Mouse (Mus musculus): ENCODE measurements around the gene Cxcl5. TPM values are rescaled to one million over a fixed set of nuclear protein-coding genes. Genes with fewer than 3 reads are reported as not detected.

The Cxcl5 gene
- polyA plus RNA-seq, 1 experiment from 2014 or later, result 0.96 TPM

DNA sequence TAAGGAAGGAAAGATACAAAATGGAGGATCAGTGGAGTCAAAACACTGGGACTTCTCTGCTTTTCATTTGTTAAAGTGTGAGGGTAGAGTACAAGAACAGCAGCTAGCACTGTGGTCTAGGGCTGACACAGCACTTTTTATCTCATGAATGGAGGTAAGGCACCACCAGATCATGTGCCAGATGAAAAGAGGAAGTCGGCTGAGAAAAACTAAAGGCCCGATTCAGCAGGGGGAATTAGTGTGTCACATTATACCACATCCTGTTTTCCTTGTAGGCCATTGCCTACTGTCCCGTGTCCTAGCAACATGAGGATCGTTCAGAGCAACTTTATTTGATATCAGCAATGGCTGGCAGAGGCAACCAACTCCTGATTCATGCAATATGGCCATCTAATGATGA lies 17.1 kb upstream of the Cxcl5 start:
- no peak for ATAC-seq
- H3K4me1 ChIP-seq (replicated peaks; ENCODE audit: control insufficient read depth, insufficient read depth, low read length), result no peaks in the 10 kb centered on the region
- H3K4me2 ChIP-seq (replicated peaks; ENCODE audit: low read depth), result no peak overlapping the region
- H3K27ac ChIP-seq (ENCODE audit: low read depth, low read length), result no peak overlapping the region
- H3K9ac ChIP-seq (ENCODE audit: low read depth, low read length), result no peak overlapping the region
- no peaks in the 10 kb centered on the region for H3K36me3 ChIP-seq (ENCODE audit: control insufficient read depth, insufficient read depth)
- no peaks in the 10 kb centered on the region for H3K9me3 ChIP-seq (ENCODE audit: control insufficient read depth)
- no peak overlapping the region for H3K4me3 ChIP-seq (ENCODE audit: low read depth, low read length)
- H3K27me3 ChIP-seq (replicated peaks; ENCODE audit: control insufficient read depth, insufficient read depth, low read length), result no peaks in the 10 kb centered on the region
- TF ChIP-seq CTCF (IDR thresholded peaks at IDR 0.05; ENCODE audit: low read depth), result no peak
- WGBS, result 56% methylated on average over 4 of the region's 4 CpGs

DNA sequence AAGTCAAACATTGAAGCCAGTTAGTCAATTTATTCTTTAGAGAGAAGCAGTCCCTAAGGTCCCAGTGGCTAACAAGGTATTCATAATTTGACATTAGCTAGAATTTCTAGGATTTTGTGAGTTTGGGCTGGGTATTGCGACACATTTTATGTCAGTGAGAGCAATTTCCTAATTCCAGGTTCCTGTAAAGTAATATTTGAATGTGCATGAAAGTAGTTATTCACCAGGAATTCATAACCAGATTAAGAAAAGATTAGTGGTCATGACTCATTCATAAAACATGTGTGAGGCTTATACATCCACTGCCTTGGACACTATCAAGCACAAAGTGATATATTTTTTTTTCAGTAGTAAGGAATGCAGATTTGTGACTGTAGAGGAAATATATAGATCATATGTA lies 5.2 kb upstream of the Cxcl5 start:
- Histone ChIP-seq H3K27me3 (replicated peaks; ENCODE audit: control insufficient read depth, insufficient read depth, low read length) (peaks cover 2% of the 10 kb centered on the region; the same call in 1 of the 2 replicates), H3K36me3 (ENCODE audit: control insufficient read depth, insufficient read depth) (no peaks in the 10 kb centered on the region), H3K4me3 (ENCODE audit: low read depth, low read length) (no peak overlapping the region), H3K9me3 (ENCODE audit: control insufficient read depth) (no peaks in the 10 kb centered on the region), H3K4me1 (replicated peaks; ENCODE audit: control insufficient read depth, insufficient read depth, low read length) (peaks cover 4% of the 10 kb centered on the region), H3K9ac (ENCODE audit: low read depth, low read length) (no peak overlapping the region), H3K4me2 (replicated peaks; ENCODE audit: low read depth) (no peak overlapping the region), H3K27ac (ENCODE audit: low read depth, low read length) (no peak overlapping the region)
- ATAC-seq, result no peak
- no peak for TF ChIP-seq CTCF (IDR thresholded peaks at IDR 0.05; ENCODE audit: low read depth)
- 94% methylated on average over 1 of the region's 1 CpGs for whole genome bisulfite sequencing

DNA sequence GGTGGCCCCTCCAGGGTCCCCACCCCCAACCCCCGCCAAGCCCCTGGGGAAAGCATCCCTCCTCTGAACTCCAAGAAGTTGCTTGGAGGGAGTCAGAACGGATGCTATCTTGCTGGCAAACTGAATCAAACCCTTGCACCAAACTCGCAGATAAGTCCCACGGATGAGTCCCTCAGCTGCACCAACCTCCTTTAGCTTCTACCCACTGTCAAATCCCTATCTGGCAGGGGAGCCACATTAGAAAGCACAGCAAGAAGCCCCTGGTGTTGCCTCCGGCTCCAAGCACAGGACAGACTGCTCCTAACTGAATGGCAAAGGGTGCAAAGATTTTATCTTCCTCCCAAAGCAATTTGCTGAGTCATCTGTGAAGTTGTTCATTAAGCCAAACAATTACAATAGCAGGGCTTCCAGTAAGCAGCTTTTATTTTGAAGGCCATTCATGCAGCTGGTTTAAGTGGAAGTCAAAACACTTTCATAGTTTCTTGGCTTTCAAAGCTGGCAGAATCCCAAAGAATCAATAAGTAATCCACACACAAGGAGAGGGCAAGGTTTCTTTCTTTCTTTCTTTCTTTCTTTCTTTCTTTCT lies 1.0 kb upstream of the Cxcl5 start:
- WGBS, result 48% methylated on average over 5 of the region's 5 CpGs
- Histone ChIP-seq H3K36me3 (ENCODE audit: control insufficient read depth, insufficient read depth) (no peaks in the 10 kb centered on the region), H3K9me3 (ENCODE audit: control insufficient read depth) (no peaks in the 10 kb centered on the region), H3K9ac (ENCODE audit: low read depth, low read length) (no peak overlapping the region), H3K27me3 (replicated peaks; ENCODE audit: control insufficient read depth, insufficient read depth, low read length) (peaks cover 9% of the 10 kb centered on the region; the same call in 1 of the 2 replicates), H3K4me2 (replicated peaks; ENCODE audit: low read depth) (0 out of 2 replicates have a peak overlapping the region, but pooled peaks have one; percentile 2), H3K4me1 (replicated peaks; ENCODE audit: control insufficient read depth, insufficient read depth, low read length) (peaks cover 4% of the 10 kb centered on the region), H3K4me3 (ENCODE audit: low read depth, low read length) (no peak overlapping the region), H3K27ac (ENCODE audit: low read depth, low read length) (no peak overlapping the region)
- no peak for TF ChIP-seq CTCF (IDR thresholded peaks at IDR 0.05; ENCODE audit: low read depth)
- ATAC-seq, result no peak

DNA sequence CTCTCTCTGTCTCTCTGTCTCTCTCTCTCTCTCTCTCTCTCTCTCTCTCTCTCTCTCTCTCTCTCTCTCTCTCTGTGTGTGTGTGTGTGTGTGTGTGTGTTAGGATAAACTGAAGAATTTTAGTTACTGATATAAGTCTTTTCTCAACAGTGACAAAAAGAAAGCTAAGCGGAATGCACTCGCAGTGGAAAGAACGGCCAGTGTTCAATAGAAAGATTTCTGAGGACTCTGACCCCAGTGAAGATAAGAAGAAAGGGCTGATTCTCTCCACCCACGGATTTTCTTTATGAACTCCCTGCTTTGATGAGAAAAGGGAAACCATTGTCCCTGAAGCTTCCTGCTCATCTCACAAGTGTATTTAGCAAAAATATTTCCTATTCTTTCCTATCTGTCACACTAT lies 1.1 kb downstream of the Cxcl5 start:
- Histone ChIP-seq H3K4me3 (ENCODE audit: low read depth, low read length) (peak overlapping the region; percentile 32; the same call in 1 of the 2 replicates), H3K27ac (ENCODE audit: low read depth, low read length) (no peak overlapping the region), H3K4me2 (replicated peaks; ENCODE audit: low read depth) (peak overlapping the region; percentile 74), H3K27me3 (replicated peaks; ENCODE audit: control insufficient read depth, insufficient read depth, low read length) (peaks cover 9% of the 10 kb centered on the region; the same call in 1 of the 2 replicates), H3K9ac (ENCODE audit: low read depth, low read length) (no peak overlapping the region), H3K4me1 (replicated peaks; ENCODE audit: control insufficient read depth, insufficient read depth, low read length) (peaks cover 4% of the 10 kb centered on the region), H3K36me3 (ENCODE audit: control insufficient read depth, insufficient read depth) (no peaks in the 10 kb centered on the region), H3K9me3 (ENCODE audit: control insufficient read depth) (no peaks in the 10 kb centered on the region)
- TF ChIP-seq CTCF (IDR thresholded peaks at IDR 0.05; ENCODE audit: low read depth), result no peak
- 35% methylated on average over 4 of the region's 4 CpGs for WGBS
- no peak for ATAC-seq

DNA sequence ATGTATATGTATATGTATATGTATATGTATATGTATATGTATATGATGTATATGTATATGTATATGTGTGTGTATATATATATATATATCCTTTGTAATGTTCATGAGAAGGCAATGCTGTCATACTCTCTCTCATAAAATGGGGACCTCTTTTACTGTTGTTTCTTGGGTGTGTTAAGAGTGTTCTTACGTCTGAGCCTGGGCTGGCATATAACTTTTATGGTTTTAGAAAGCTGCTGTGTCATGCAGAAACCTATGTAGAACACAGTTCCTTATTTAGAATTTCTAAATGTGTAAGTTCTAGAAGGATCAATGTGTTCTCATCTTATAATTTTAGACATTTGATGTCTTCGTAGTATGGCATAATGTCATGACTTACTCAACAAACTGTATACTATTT lies 1.7 kb downstream of the Cxcl5 start:
- Histone ChIP-seq H3K4me3 (ENCODE audit: low read depth, low read length) (no peak overlapping the region), H3K36me3 (ENCODE audit: control insufficient read depth, insufficient read depth) (no peaks in the 10 kb centered on the region), H3K9me3 (ENCODE audit: control insufficient read depth) (no peaks in the 10 kb centered on the region), H3K4me1 (replicated peaks; ENCODE audit: control insufficient read depth, insufficient read depth, low read length) (peaks cover 4% of the 10 kb centered on the region), H3K27ac (ENCODE audit: low read depth, low read length) (no peak overlapping the region), H3K9ac (ENCODE audit: low read depth, low read length) (no peak overlapping the region), H3K27me3 (replicated peaks; ENCODE audit: control insufficient read depth, insufficient read depth, low read length) (peaks cover 9% of the 10 kb centered on the region; the same call in 1 of the 2 replicates), H3K4me2 (replicated peaks; ENCODE audit: low read depth) (no peak overlapping the region)
- WGBS, result 54% methylated on average over 2 of the region's 2 CpGs
- peak; percentile 68; the same call in 1 of the 2 replicates for ATAC-seq
- TF ChIP-seq CTCF (IDR thresholded peaks at IDR 0.05; ENCODE audit: low read depth), result no peak

DNA sequence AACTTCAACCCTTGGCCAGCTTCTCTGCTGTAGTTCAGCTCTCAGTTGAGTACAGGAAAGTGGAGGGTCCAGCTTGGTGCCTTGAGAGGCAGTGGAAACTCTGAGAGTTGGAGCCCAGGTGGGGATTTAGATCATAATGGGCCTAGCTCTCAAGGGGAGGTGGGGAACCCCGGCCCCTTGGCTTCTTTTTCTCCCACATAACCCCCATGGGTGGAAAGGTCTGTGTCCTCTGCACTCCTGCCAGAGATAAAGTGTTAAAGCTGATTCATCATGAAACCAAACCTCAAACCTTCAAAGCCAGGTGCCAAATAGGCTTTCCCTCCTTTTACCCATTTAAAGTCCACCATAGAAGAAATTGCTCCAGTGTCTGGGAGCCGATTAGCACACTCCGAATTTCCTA lies 2.7 kb downstream of the Cxcl5 start:
- Histone ChIP-seq H3K4me3 (ENCODE audit: low read depth, low read length) (no peak overlapping the region), H3K4me1 (replicated peaks; ENCODE audit: control insufficient read depth, insufficient read depth, low read length) (peaks cover 4% of the 10 kb centered on the region), H3K4me2 (replicated peaks; ENCODE audit: low read depth) (no peak overlapping the region), H3K9ac (ENCODE audit: low read depth, low read length) (no peak overlapping the region), H3K9me3 (ENCODE audit: control insufficient read depth) (no peaks in the 10 kb centered on the region), H3K36me3 (ENCODE audit: control insufficient read depth, insufficient read depth) (no peaks in the 10 kb centered on the region), H3K27ac (ENCODE audit: low read depth, low read length) (no peak overlapping the region), H3K27me3 (replicated peaks; ENCODE audit: control insufficient read depth, insufficient read depth, low read length) (peaks cover 9% of the 10 kb centered on the region; the same call in 1 of the 2 replicates)
- no peak for ATAC-seq
- 92% methylated on average over 3 of the region's 3 CpGs for WGBS
- no peak for TF ChIP-seq CTCF (IDR thresholded peaks at IDR 0.05; ENCODE audit: low read depth)

Data from intestine, postnatal 0 days (tissue).